Mouse (Mus musculus) frontal cortex, adult (tissue): ENCODE results near the gene Mcrip1.
"Not testable (repeated sequence)": the region's sequence is repeated elsewhere in the genome, so short reads cannot be mapped to it uniquely, and the experiment has no call there.

Experiments
- ATAC-seq: cut with Nextera tagmentation; 2 replicates; pipeline ENCODE4 v1.9.2; 2017; ENCODE audit warnings: mild to moderate bottlenecking, moderate library complexity, mixed read lengths; ENCODE audit not compliant: low TSS enrichment

Mcrip1 gene

DNA sequence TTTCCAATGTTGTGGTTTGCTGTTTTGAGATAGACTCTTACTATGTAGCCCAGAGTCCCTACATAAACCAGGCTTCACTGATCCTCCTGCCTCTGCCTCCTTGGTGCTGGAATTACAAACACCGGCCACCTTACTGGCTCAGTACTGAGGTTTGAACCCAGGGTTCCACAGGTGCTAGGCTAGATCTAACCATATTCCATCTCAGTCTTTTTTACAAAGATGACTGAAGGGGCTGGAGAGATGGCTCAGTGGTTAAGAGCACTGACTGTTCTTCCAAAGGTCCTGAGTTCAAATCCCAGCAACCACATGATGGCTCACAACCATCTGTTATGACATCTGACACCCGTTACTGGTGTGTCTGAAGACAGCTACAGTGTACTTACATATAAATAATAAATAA is 35.3 kb downstream of the Mcrip1 start:
- ATAC-seq = not testable (repeated sequence)

DNA sequence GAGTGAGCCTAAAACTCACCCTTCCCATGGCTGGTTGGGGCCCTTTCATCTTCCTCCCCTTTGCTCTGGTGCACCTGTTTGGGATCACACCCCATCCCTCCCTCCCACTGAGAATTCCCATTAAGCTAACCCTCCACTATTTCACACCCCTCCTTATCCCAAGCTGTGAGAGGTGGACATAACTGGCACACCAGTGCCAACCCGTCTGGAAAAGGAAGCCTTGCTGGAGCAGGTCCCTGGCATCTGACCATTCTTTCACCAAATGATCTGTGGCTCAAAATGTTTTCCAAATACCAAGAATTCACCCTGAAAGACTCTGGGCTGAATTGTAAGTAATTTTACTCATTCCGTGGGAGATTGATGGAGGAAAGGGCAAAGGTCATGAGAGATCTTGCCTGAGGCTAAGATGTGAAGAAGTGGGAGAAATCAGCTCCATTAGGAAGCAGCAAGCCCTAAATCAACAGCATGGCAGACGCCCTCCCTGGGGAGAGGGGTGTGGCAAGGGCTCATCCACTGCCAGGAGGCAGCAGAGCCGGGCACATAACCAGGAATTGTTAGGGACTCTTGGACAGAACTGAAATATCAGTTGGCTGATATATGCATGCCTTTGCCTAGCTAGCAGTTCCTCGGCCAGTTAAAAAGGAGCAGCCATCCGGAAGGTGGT is 36.6 kb downstream of the Mcrip1 start:
- no peak for ATAC-seq

DNA sequence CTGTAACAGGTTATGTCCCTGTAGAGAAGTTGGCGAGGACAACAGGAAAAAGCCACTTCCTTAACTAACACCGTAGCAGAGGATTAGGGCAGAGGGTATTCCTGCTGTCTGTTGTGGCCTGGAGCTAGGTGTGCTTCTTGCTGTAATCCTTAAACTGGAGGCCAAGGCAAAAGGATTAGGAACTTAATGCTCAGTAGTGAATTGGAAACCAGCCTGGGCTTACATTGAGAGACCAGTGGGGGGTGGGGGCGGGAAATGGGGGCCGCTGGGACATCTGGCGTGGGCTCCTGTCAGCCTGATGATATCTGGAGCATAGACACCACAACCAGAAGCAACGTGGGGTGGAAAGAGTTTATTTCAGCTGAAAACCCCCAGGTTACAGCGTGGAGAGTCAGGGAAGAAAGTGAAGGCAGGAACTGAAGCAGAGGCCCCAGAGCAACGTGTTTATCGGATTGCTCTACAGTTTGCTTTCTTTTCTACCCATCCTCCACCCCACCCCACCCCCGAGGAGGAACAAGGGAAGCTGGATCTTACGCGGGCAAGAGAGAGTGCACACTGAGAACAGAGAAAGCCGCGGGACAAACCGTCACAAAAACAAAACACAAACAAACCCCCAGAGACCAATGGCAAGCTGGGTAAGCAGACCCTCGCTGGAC is 39.0 kb downstream of the Mcrip1 start:
- no peak for ATAC-seq

DNA sequence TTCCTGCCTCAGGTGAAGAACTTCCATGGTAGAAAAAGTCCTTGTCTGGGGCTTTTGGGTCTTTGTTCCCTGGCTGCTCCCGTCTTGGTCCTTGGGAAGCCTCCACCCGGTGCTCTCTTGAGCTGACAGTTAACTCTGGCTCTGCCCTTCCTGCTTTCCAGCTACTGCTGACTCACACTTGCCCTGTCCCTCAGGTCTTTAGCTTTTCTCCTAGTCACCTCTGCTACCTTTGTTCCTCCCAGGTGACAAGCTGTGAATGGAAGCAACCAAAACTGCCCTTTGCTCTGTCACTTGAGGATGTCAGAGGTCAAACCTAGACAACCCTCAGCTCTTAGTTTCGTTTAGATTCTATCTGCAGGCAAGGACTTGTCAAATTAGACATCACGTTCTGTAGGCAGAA is 39.6 kb downstream of the Mcrip1 start:
- no peak for ATAC-seq

DNA sequence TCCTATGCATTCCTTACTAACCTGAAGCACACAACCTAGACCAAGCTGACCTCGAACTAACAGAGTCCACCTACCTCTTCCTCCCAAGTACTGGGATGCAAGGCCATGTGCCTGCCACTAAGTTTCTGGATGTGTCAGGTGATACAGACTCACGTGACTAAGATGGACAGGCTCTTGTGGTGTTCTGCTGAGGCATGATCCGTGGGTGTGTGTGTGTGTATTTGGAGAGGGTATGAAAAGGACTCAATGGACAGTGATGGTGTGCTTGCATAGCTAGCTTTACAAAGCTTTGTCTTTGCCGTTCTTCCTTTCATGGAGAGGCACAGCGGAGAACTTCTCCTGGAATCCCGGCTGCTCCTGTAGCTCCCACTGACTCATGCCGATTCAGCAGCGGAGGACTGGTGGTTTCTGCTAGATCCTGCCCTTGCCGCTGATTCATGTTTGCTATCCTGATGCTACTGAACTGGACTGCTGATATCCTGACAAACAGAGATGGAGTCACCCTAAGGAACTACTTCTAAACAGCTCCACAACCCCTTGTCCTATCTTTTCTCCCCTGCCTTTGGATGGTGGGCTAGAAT is 41.1 kb downstream of the Mcrip1 start:
- no peak for ATAC-seq

DNA sequence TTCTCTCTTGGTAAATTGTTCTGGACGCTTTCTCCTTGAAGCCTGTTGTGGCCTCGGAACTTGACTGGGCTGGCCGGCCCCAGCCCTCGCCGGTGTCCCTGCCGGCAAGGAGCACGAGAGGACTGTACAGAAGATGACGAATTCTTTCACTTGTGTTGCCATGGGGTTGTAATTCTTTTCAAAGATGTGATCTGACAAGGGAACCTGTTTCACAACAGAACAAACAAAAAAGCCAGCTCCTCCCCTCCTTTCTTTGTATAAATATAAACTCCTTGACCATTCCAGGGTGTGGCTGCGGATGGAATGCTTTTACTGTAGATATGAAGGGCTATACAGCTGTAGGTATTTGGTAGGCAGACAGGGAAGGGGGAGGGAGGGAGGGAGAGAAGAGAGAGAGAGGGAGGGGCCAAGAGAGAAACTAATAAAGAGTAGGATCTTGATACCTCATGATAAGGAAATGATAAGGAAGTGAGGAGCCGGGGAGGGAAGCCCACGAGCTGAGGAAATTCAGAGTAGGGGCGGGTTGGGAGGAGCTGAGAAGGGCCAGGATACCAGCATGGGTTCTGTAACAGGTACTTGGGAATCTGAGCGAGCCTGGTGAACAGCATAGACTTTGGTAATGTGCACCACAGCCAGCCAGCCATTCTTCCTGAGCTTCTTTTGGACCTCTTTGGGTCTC is 41.8 kb downstream of the Mcrip1 start:
- ATAC-seq = no peak

DNA sequence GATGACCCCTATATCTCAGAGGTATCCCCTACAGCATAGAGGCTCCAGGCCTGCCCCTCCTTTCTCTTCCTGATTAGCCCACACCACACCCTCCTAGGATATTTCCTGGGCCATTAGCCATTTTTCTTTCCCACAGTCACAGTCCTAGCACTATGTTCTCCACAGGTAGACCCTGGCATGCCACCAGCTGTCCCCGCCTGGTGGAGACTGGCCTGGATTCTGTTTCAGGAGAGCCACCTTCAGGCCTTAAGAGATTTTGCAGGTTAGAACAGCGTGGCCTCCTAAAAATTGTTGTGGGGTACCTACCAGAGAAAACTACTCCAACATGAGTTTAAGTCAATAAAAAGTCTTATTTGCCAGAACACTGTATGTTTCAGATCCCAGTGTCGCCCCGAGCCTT is 42.6 kb downstream of the Mcrip1 start:
- ATAC-seq = no peak

DNA sequence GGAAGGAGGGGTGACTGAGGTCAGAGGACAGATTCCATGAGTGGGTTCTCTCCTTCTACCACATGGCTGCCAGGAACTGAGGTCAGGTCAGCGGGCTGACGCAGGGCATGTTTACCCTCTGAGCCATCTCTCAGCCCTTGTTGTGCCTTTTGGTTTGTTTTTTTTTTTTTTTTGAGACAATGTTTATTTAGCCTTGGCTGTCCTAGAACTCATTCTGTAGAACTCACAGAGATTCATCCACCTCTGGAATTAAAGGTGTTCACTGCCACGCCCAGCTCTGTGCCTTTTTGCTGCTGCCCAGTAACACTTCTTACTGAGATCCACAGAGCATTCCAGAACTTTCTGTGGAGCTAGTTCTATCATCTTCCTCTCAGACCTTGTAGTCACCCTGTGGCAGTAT is 43.9 kb downstream of the Mcrip1 start:
- ATAC-seq = no peak

DNA sequence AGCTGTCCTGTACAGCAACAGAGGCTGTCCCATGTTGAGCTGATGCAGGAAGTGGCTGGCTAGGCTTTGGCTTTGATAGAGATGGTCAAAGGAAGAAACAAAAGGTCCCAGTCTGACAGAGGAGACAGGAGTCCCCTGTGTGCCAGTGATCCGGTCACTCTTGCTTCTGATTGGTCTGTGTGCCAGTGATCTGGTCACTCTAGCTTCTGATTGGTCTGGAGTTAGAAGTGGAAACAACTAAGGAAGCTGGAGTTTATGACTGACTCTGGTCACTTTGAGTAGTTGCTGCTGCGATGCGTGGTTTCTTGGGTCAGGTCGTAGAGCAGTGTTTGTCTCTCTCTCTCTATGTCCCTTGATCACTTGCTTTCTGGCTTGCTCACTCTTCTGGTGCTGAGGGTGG is 47.8 kb downstream of the Mcrip1 start:
- no peak for ATAC-seq

DNA sequence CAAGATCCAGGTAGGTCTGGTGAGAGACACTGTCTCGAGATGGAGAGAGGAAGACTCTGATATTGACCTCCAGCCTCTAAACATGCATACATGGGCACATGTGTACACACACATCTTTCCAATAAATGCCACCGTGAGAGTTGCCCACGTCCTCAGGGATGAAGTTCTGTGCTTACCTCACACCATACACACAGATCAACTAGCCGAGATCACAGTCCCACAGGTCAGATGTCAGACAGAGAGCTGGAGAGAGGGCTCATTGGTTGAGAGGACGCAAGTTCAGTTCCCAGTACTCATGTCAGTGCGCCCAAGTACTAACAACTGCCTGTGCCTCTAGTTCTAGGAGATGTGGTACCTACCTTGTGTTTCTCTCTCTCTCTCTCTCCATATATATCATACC is 48.5 kb downstream of the Mcrip1 start:
- no peak for ATAC-seq

DNA sequence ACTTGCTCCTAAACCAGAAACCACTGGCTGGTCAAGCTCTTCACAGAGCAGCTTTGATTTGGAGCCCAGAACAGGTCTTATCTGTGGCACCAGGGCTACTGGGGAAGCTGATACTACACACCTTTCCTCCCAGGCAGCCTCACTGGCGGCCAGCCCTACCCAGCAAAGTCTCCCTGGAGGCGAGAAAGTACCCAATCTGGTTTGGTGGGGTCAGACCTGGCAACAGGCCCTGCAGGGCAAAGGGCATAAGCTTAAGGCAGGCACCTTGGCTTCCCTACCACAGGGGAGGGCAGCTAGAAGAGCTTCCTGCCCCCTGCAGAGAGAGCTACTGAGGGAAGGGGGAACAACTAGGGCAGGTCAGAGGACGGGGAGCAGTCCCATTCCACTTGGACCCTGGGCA is 49.2 kb downstream of the Mcrip1 start:
- no peak for ATAC-seq

DNA sequence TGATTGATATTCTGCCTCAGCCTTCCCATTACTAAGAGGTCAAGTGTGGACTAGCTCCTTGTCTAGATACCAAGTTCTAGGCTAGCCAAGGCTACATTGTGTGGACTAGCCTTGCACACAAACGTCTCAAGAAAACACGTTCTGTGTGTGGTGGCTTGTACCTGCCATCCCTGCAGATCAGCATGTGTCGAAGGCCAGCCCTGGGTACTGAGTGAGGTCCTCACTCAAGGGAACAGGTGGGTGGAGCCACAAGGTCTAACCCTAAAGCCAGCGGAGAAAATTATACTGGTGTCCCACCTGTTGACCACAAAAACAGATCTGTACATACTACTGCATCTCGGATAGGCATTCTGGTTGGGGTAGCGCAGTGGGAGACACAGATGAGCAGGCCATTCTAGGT is 49.6 kb downstream of the Mcrip1 start:
- no peak for ATAC-seq

DNA sequence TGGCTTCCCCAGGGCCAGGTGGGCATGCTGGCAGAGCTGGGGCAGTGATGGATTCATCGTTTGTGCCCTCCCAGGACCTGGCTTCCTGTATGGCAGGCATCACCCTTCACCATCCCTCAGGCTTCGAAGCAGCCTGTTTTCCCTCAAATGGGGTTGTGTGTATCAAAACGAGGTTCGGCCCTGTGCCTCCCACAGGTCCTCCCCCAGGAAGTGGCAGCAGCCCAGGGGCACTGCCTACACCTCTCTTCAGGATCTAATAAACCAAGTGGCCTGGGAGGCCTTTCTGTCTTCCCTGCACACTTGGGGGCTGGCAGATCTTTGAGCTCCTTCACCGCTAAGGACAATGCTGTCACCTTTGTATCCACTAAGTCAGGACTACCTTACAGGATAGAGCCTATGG is 50.6 kb downstream of the Mcrip1 start:
- ATAC-seq = no peak

DNA sequence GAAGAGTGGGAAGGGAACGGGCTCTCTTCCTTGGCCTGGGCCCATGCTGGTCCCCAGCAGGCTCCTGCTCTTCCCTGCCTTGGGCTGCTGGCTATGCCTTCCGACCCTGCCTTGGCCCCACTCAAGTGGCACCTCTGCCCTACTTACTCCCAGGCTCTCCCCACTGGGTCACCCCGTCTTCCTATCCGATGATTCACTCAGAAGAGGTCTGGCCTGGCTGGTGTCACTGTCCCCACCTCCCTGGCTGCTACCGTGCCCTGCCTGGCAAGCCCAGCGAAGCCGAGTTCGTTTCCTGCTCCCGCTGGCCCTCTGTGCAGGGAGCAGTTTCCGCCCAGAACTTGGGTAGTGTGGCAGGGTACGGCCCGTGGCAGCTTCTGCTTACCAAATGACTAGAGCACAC is 51.3 kb downstream of the Mcrip1 start:
- ATAC-seq = no peak

DNA sequence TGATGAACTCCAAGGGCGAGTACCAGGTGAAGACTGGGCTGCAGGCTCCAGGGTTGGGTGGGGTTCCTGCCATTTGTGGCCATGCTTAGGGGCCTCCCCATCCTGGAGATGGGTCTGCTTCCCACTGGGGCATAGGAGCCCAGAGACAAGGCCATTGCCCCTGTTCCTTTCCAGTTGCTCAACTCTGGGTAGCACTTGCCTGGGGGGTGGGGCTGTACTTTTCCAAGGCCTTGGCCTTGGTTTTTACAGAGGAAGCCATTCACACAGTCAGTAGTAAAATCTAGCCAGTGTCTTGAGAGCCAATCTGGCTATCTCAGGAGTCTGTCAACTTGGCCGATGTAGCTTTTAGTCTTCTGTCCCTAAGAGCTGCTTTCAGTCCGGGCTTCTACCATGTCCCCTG is 52.1 kb downstream of the Mcrip1 start:
- ATAC-seq = no peak

DNA sequence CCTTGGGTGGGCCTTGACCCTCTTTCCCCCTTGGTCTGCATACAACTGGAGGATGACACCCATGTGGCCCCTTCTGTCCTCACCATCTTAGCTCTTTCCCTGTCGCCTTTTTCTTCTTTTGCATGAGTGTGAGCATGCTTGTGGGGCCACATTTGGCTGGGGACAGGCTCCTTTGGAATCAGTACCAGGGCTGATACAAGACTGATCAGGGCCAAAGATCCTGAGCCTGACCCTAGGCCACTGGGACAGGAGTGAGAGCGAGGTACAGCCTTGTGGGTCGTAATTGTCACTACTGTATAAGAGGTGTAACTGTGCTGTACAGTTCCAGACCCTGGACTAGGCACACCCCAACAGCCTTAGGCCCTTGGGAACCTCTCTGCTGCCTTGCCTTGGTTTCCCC is 55.6 kb downstream of the Mcrip1 start:
- ATAC-seq = no peak

DNA sequence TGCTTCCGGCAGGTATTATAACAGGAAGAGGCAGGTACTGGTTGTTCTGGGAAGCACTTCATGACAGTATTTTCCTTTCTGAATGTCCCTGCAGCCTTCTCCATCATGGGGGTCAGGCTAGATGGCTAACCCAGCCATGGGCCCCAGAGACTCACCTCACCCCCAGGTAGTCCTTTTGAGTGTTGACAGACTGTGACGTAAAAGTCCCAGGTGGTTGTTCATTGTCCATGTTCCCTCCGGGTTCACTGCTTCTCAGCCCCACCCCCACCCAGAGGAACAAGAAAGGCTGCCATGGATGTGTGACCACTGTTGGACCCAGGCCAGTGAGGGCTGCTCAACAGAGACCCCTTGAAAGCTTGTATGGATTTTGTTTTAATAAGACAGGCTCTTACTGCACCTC is 56.2 kb downstream of the Mcrip1 start:
- no peak for ATAC-seq
